Mouse (Mus musculus): ENCODE data around the gene Syt16. TPM values are rescaled to one million over a fixed set of nuclear protein-coding genes. Genes with fewer than 3 reads are reported as not detected.

The Syt16 gene
- polyA plus RNA-seq, 1 experiment: not detected

DNA sequence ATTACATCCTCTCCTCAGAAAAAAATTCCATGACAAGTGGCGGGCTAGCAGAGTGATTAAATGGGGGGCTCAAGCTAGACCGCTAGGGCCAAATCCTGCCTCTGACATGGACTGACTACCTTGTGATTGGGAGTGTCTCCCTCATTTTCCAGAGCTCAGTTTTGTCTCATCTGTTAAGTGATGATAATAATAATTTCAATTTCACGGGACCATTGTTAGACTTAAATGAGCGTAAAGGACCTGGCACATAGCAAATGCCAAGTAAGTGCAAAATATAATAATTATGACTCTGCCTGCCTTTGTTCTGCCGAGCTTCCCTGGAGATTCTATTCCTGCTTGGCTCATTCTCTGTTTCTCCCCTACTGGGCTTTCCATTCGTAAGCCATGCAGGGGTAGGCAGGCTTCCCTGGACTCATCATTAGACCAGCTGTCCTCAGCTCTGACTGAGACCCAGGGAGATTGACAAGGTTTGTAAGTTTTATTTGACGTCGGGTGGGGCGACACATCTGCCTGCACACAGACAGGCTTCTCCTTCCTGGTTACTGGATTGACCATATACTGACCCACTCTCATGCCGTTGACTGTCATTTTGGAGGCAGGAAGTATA is 112.1 kb downstream of the Syt16 start:
- Histone ChIP-seq H3K36me3 (ENCODE audit: control insufficient read depth) (no peaks in the 10 kb centered on the region), H3K4me1 (ENCODE audit: control insufficient read depth) (no peaks in the 10 kb centered on the region), H3K27me3 (ENCODE audit: control insufficient read depth) (no peaks in the 10 kb centered on the region), H3K4me3 (replicated peaks) (no peak overlapping the region), H3K9me3 (ENCODE audit: control insufficient read depth, low read length) (no peaks in the 10 kb centered on the region; the same call in 1 of the 2 replicates)
- no peak for TF ChIP-seq TAL1 (IDR thresholded peaks at IDR 0.05; ENCODE audit: low read length)

DNA sequence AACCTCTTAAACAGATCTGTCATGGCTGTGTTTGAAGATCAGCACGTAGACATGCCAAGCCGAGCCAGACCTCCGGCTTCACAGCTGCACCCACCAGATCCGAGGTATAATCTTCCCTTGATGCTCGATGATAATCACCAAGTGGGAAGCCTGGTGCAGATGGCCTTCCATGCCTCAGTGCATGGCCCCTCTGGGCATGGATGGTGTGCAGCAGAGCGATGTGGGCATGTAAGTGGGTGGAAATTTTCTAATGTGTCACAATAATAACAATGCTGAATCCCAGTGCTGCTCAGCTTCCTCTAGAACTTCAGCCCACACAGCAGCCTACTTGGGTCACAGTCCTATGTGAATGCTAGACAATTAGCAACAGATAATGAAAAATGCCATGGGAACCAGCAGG is 119.4 kb downstream of the Syt16 start:
- no peaks in the 10 kb centered on the region for H3K4me1 ChIP-seq (ENCODE audit: control insufficient read depth)
- no peaks in the 10 kb centered on the region for H3K27me3 ChIP-seq (ENCODE audit: control insufficient read depth)
- H3K4me3 ChIP-seq (replicated peaks): no peak overlapping the region
- TF ChIP-seq TAL1 (IDR thresholded peaks at IDR 0.05; ENCODE audit: low read length) (no peak), GATA1 (IDR thresholded peaks at IDR 0.05; ENCODE audit: low read length) (no peak)
- no peaks in the 10 kb centered on the region for H3K36me3 ChIP-seq (ENCODE audit: control insufficient read depth)
- peaks cover 2% of the 10 kb centered on the region; the same call in 1 of the 2 replicates for H3K9me3 ChIP-seq (ENCODE audit: control insufficient read depth, low read length)

DNA sequence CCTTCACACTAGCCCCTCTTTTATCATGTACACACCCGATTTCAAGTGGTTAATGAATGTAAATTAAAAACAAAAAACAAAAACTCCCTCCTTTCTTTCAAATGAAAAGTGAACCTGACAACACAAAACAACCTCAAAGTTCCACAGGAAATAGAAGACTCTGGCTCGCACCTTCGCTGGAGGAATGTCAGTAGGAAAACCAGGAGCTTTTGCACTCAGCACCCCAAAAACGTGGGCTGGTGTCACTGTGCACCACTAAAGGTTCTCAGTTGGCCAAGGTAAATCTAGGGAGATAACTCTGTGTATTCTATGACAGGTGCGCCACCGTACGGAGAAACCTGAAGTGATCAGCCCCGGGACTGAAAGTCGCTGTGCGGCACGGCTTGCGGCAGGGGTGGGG is 128.3 kb downstream of the Syt16 start:
- no peaks in the 10 kb centered on the region for H3K4me1 ChIP-seq (ENCODE audit: control insufficient read depth)
- TF ChIP-seq GATA1 (IDR thresholded peaks at IDR 0.05; ENCODE audit: low read length): no peak
- no peak for TF ChIP-seq TAL1 (IDR thresholded peaks at IDR 0.05; ENCODE audit: low read length)
- no peaks in the 10 kb centered on the region for H3K27me3 ChIP-seq (ENCODE audit: control insufficient read depth)
- peaks cover 6% of the 10 kb centered on the region; the same call in 1 of the 2 replicates for H3K9me3 ChIP-seq (ENCODE audit: control insufficient read depth, low read length)
- no peaks in the 10 kb centered on the region for H3K36me3 ChIP-seq (ENCODE audit: control insufficient read depth)
- H3K4me3 ChIP-seq (replicated peaks): no peak overlapping the region

DNA sequence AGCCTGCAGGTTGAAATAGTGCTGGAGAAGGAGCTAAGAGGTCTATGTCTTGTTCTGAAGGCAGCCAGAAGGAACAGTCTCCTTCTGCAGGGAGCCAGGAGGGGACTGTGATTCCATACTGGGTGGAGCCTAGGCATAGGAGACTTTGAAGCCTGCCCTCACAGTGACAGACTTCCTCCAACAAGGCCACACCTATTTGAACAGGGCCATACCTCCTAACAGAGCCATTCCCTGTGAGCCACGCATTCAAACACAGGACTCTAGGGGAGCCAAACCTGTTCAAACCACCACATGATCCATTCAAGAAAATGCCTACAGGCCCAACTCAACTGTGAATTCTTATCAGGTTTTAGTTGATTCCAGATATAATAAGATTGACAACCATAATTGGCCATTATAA is 130.8 kb downstream of the Syt16 start:
- Histone ChIP-seq H3K4me1 (ENCODE audit: control insufficient read depth) (no peaks in the 10 kb centered on the region), H3K9me3 (ENCODE audit: control insufficient read depth, low read length) (peaks cover 4% of the 10 kb centered on the region; the same call in 1 of the 2 replicates), H3K4me3 (replicated peaks) (no peak overlapping the region), H3K36me3 (ENCODE audit: control insufficient read depth) (no peaks in the 10 kb centered on the region), H3K27me3 (ENCODE audit: control insufficient read depth) (no peaks in the 10 kb centered on the region)
- no peak for TF ChIP-seq GATA1 (IDR thresholded peaks at IDR 0.05; ENCODE audit: low read length)
- no peak for TF ChIP-seq TAL1 (IDR thresholded peaks at IDR 0.05; ENCODE audit: low read length)

DNA sequence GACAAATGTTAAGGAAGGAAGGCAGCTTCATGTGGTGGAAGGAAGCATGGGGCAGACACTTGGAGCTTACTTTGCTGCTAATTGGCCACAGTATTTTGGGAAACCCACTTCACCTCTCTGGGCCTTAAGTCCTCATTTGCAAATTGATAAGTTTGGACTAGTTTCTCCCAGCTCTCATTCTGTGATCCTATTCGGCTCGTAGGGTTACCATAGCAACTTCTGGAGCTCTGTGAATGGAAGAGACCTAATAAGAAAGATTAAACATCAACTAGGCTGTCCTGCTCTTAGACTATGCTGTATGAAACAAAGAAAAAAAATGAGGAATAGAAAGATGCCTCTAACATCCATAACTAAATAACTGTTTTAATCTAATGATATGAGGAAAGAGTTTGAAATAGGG is 134.3 kb downstream of the Syt16 start:
- Histone ChIP-seq H3K9me3 (ENCODE audit: control insufficient read depth, low read length) (0 out of 2 replicates have a peak, but pooled peaks cover 4% of the 10 kb centered on the region), H3K27me3 (ENCODE audit: control insufficient read depth) (no peaks in the 10 kb centered on the region), H3K4me3 (replicated peaks) (no peak overlapping the region), H3K36me3 (ENCODE audit: control insufficient read depth) (no peaks in the 10 kb centered on the region), H3K4me1 (ENCODE audit: control insufficient read depth) (no peaks in the 10 kb centered on the region)
- TF ChIP-seq GATA1 (IDR thresholded peaks at IDR 0.05; ENCODE audit: low read length) (no peak), TAL1 (IDR thresholded peaks at IDR 0.05; ENCODE audit: low read length) (no peak)

DNA sequence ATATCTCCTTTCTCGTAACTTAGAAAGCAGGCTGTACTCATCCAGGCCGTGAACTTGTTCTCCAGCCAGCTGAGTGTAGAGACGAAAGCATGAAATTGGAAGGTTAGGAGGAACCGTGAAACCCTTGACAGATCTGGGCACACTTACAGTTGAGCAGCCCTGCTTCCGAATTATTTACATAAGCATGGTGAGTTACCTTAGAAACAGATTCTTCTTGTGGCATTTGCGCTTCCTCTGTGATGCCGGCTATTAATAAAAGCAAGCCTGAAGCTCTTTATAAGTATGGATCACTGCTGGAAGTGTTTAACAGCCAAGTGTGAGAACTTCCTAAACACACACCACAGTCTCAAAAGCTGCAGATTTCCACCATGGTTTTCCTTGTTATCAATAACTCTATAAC is 144.7 kb downstream of the Syt16 start:
- Histone ChIP-seq H3K4me3 (replicated peaks) (no peak overlapping the region), H3K9me3 (ENCODE audit: control insufficient read depth, low read length) (no peaks in the 10 kb centered on the region), H3K27me3 (ENCODE audit: control insufficient read depth) (no peaks in the 10 kb centered on the region), H3K36me3 (ENCODE audit: control insufficient read depth) (no peaks in the 10 kb centered on the region), H3K4me1 (ENCODE audit: control insufficient read depth) (no peaks in the 10 kb centered on the region)
- no peak for TF ChIP-seq GATA1 (IDR thresholded peaks at IDR 0.05; ENCODE audit: low read length)
- TF ChIP-seq TAL1 (IDR thresholded peaks at IDR 0.05; ENCODE audit: low read length): no peak

DNA sequence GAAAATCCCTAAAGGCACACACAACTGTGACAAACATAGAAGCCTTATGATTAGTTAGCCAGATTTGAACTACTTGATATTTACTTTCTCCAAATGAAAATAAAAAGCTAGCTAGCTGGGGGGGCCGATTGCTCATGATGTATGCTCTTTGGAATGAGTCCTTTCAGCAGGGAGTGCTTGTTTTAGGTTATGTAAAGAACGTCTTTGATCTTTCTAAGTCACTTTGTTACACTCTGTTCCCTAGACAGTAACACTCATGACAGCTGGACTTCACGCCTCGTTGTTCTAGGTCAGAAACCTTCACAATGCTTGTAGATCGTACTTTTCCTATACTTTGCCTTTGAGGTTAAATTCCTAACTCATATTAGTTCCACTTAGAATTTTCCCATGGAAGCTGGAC is 146.9 kb downstream of the Syt16 start:
- H3K4me3 ChIP-seq (replicated peaks): no peak overlapping the region
- no peaks in the 10 kb centered on the region for H3K9me3 ChIP-seq (ENCODE audit: control insufficient read depth, low read length)
- H3K27me3 ChIP-seq (ENCODE audit: control insufficient read depth): no peaks in the 10 kb centered on the region
- H3K36me3 ChIP-seq (ENCODE audit: control insufficient read depth): no peaks in the 10 kb centered on the region
- TF ChIP-seq GATA1 (IDR thresholded peaks at IDR 0.05; ENCODE audit: low read length): no peak
- no peak for TF ChIP-seq TAL1 (IDR thresholded peaks at IDR 0.05; ENCODE audit: low read length)
- no peaks in the 10 kb centered on the region for H3K4me1 ChIP-seq (ENCODE audit: control insufficient read depth)

DNA sequence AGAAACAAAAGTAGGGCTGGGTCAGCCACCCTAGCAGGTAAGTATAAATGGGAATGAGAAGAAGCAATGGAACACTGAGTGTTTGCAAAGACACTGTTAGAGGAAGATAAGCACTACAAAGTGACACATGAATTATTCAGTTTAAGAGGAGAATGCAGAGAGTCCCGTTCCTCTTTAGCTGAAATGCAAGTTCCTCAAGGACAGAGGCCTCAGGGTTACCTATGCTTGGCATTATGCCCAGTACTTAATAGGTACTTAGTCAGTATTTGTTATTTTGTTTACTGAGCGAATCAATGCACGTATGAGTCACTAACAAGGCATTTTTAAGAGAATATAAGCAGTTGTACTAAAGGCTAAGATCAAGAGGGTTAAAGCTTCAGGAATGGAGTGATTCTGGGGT is 163.3 kb downstream of the Syt16 start:
- Histone ChIP-seq H3K36me3 (ENCODE audit: control insufficient read depth) (no peaks in the 10 kb centered on the region), H3K27me3 (ENCODE audit: control insufficient read depth) (no peaks in the 10 kb centered on the region), H3K4me3 (replicated peaks) (no peak overlapping the region), H3K4me1 (ENCODE audit: control insufficient read depth) (no peaks in the 10 kb centered on the region), H3K9me3 (ENCODE audit: control insufficient read depth, low read length) (peaks cover 3% of the 10 kb centered on the region; the same call in 1 of the 2 replicates)
- TF ChIP-seq TAL1 (IDR thresholded peaks at IDR 0.05; ENCODE audit: low read length) (no peak), GATA1 (IDR thresholded peaks at IDR 0.05; ENCODE audit: low read length) (no peak)

DNA sequence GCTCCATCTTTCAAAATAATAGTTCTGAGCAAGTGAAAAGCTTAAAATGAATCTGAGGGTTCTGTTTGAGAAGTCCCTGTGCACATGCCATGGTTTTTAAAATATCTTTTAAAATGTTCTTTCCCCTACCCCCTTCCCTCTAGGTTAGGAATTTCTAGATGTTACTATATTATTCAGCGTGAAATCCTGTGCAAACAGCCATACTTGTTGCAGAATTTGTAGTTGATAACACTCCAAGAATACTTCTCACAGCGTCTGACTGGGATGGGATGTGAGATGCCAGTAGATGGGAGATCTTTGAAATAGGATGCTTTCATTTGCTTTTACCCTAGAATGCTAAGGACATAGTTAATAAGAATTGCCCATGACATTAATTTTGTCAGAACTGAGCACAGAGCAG is 165.6 kb downstream of the Syt16 start:
- no peak for TF ChIP-seq GATA1 (IDR thresholded peaks at IDR 0.05; ENCODE audit: low read length)
- Histone ChIP-seq H3K36me3 (ENCODE audit: control insufficient read depth) (no peaks in the 10 kb centered on the region), H3K9me3 (ENCODE audit: control insufficient read depth, low read length) (peaks cover 3% of the 10 kb centered on the region; the same call in 1 of the 2 replicates)

DNA sequence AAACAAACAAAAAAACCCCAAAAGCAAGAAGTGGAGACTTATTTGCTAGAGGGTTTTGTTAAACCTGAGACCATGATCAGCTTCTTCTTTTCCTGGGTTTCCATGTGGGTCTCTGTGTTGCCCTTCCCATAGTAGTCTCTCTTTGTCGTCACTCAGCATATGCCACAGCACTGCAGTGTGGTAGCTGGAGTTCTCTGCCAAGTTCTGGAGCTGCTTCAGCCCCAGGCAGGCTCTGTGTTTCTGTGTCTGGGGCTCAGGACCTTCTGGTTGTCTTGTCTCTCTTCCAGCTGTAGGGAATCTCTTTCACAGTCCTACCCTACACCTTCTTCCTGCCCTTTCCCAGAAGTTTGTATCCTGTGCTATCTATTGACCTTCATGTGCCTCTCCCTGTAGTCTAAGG is 173.8 kb downstream of the Syt16 start:
- H3K36me3 ChIP-seq (ENCODE audit: control insufficient read depth): no peaks in the 10 kb centered on the region
- no peaks in the 10 kb centered on the region for H3K9me3 ChIP-seq (ENCODE audit: control insufficient read depth, low read length)
- TF ChIP-seq TAL1 (IDR thresholded peaks at IDR 0.05; ENCODE audit: low read length) (no peak), GATA1 (IDR thresholded peaks at IDR 0.05; ENCODE audit: low read length) (no peak)
- H3K4me1 ChIP-seq (ENCODE audit: control insufficient read depth): no peaks in the 10 kb centered on the region
- H3K27me3 ChIP-seq (ENCODE audit: control insufficient read depth): no peaks in the 10 kb centered on the region
- H3K4me3 ChIP-seq (replicated peaks): no peak overlapping the region

More for the DNA sequence above, 165.6 kb downstream of the Syt16 start:
- no peak overlapping the region for H3K4me3 ChIP-seq (replicated peaks)
- H3K4me1 ChIP-seq (ENCODE audit: control insufficient read depth): no peaks in the 10 kb centered on the region
- H3K27me3 ChIP-seq (ENCODE audit: control insufficient read depth): no peaks in the 10 kb centered on the region

Measured in erythroblast, embryonic 14.5 days (primary cell).